Mouse (Mus musculus) megakaryocyte, embryonic 14.5 days (primary cell): Measurements from ENCODE around the gene Slain1. TPM values are rescaled to one million over a fixed set of nuclear protein-coding genes. Genes with fewer than 3 reads are reported as not detected.
A peak's percentile ranks its signal among the peaks of the same experiment; 100 is the strongest.
"Not testable (repeated sequence)": the region's sequence is repeated elsewhere in the genome, so short reads cannot be mapped to it uniquely, and the experiment has no call there.

Experiments
- H3K27me3 ChIP-seq: replicated peaks from 2 replicates; pipeline ENCODE3; 2012; ENCODE audit warnings: inconsistent platforms
- H3K36me3 ChIP-seq: replicated peaks from 2 replicates; pipeline ENCODE3; 2012; ENCODE audit warnings: low read length, inconsistent platforms, mixed read lengths
- H3K4me1 ChIP-seq: 2 replicates; pipeline ENCODE4 v1.6.1; 2012; ENCODE audit warnings: inconsistent platforms
- H3K4me3 ChIP-seq: replicated peaks from 2 replicates; pipeline ENCODE3; 2012; ENCODE audit warnings: moderate library complexity, mild to moderate bottlenecking, inconsistent platforms
- H3K9me3 ChIP-seq: 2 replicates; pipeline ENCODE4 v1.6.1; 2012; ENCODE audit warnings: inconsistent platforms
- FLI1 ChIP-seq: IDR thresholded peaks from 2 replicates; pipeline ENCODE4 v1.6.1; 2012; ENCODE audit warnings: low read length, inconsistent platforms, mixed read lengths
- GATA1 ChIP-seq: IDR thresholded peaks from 3 replicates; pipeline ENCODE4 v1.6.1; 2012; ENCODE audit warnings: mixed read lengths, low read length, inconsistent platforms, borderline replicate concordance
- polyA plus RNA-seq: library from polyadenylated mRNA; stranded (reverse); fragments of >175 nt; gene quantifications from 2 replicates; pipeline ENCODE4 v1.2.3, GENCODE M21; 2012; ENCODE audit warnings: low replicate concordance; ENCODE audit not compliant: insufficient read depth

Slain1 gene
- polyA plus RNA-seq, 1 experiment = 3.8 TPM

GRCm38 (mm10) chr14:103741216-103741615 is 91.2 kb downstream of the Slain1 start:
- Histone ChIP-seq H3K9me3 (peaks cover 19% of the 10 kb centered on the region), H3K4me1 (no peaks in the 10 kb centered on the region), H3K36me3 (no peaks in the 10 kb centered on the region), H3K27me3 (no peaks in the 10 kb centered on the region), H3K4me3 (no peak overlapping the region)
- no peak for TF ChIP-seq GATA1
- TF ChIP-seq FLI1 = no peak

DNA sequence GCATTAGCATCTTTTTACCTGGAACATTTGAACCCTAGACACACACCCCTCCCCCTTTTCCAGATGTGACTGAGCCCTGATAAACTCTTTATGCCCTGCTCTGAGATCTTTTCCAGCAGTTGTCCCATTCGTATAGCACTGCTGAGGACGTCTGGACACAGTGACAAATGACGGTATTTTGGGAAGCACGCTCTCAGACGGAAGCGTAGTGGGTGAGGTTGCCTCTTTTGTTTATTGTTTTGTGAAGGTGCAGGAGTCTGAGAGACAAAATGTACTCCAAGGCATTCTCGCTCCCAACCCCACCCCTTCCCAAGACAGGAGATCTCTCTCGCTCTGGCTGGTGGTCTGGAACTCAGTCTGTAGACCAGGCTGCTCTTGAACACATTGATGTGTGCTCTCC is 92.1 kb downstream of the Slain1 start:
- Histone ChIP-seq H3K36me3 (no peaks in the 10 kb centered on the region), H3K27me3 (no peaks in the 10 kb centered on the region), H3K9me3 (peaks cover 19% of the 10 kb centered on the region), H3K4me3 (no peak overlapping the region), H3K4me1 (no peaks in the 10 kb centered on the region)
- no peak for TF ChIP-seq GATA1
- no peak for TF ChIP-seq FLI1

DNA sequence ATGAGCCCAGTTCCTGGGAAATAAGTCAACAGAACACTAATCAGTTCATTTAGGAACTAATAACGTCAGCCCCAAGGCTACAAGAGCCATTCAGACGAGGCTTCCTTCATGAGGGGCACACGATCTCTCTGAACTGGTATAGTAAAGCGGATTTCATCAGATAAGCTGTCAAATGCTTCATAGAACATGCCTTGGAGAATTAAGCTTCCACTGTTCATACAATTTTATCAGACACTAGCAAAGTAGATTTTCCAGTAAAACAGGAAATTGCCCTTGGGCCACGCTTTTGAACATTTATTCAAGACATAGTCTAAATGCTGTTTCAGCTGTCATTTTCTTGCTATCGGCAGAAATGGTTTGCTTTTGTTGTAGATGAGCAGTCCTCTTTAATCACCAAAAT is 97.3 kb downstream of the Slain1 start:
- no peaks in the 10 kb centered on the region for H3K36me3 ChIP-seq
- TF ChIP-seq FLI1 (no peak), GATA1 (no peak)
- H3K27me3 ChIP-seq = no peaks in the 10 kb centered on the region
- H3K4me3 ChIP-seq = no peak overlapping the region
- H3K4me1 ChIP-seq = no peaks in the 10 kb centered on the region
- peaks cover 18% of the 10 kb centered on the region for H3K9me3 ChIP-seq

DNA sequence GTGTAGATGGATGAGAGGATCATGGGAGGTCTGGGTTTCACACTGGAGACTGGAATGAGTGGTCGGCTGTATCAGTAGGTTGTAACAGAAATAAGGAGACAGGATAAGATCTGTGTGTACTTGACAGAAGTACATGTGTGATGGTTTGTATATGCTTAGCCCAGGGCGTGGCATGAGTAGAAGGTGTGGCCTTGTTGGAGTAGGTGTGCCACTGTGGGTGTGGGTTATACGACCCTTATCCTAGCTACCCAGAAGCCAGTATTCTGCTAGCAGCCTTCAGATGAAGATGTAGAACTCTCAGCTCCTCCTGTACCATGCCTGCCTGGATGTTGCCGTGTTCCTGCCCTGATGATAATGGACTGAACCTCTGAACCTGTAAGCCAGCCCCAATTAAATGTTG is 100.6 kb downstream of the Slain1 start:
- H3K4me3 ChIP-seq, H3K36me3 ChIP-seq, H3K4me1 ChIP-seq, H3K9me3 ChIP-seq, H3K27me3 ChIP-seq: not testable (repeated sequence)

- H3K27me3 ChIP-seq = no peaks in the 10 kb centered on the region
- H3K4me3 ChIP-seq = no peak overlapping the region
- no peaks in the 10 kb centered on the region for H3K4me1 ChIP-seq
- no peaks in the 10 kb centered on the region for H3K36me3 ChIP-seq
- peaks cover 14% of the 10 kb centered on the region for H3K9me3 ChIP-seq
- TF ChIP-seq GATA1 (no peak), FLI1 (no peak)
Measured at GRCm38 (mm10) chr14:103751384-103751783, 101.4 kb downstream of the Slain1 start.

- H3K36me3 ChIP-seq = no peaks in the 10 kb centered on the region
- H3K9me3 ChIP-seq = peaks cover 16% of the 10 kb centered on the region
- H3K4me1 ChIP-seq = no peaks in the 10 kb centered on the region
- no peaks in the 10 kb centered on the region for H3K27me3 ChIP-seq
- TF ChIP-seq GATA1 (no peak), FLI1 (no peak)
- no peak overlapping the region for H3K4me3 ChIP-seq
Measured at GRCm38 (mm10) chr14:103752773-103753172, 102.7 kb downstream of the Slain1 start.

DNA sequence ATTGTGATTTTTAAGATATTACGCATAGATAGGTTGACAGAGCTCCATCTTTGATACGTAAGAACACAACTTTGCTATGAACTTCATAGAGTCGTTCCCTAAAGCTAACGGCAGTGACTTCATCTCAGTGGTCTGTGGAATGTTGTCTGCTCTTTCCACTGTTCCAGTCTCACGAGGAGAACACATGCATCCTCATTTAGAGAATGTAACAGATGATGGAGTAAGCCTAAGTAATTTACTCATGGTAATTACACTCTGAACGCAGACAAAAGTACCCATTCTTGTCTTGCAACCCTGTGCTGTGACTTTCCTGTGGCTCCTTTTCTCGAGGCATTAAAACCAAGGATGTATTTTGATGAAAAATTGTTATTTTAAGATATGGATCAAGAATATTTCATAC is 104.0 kb downstream of the Slain1 start:
- H3K27me3 ChIP-seq = no peaks in the 10 kb centered on the region
- peaks cover 16% of the 10 kb centered on the region for H3K9me3 ChIP-seq

DNA sequence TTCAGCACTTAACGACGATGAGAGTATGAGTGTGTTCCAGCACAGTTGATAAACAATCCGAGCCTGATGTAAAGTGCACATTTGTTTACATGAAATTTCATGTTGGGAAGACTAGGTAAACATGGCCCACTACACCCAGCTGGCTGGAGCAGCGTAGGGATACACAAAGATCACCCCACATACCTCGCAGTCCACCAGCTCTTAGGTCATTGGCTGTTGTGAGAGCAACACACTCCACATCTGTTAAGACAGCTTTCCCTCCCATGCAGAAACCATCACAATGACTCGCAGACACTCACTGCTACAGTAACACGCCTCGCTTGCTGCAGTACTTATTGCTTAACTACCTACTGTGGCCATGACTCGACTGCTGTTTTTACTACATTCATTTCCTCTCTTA is 104.4 kb downstream of the Slain1 start:
- TF ChIP-seq GATA1 (no peak), FLI1 (no peak)
- Histone ChIP-seq H3K4me1 (no peaks in the 10 kb centered on the region), H3K36me3 (no peaks in the 10 kb centered on the region), H3K27me3 (no peaks in the 10 kb centered on the region), H3K4me3 (peak overlapping the region; percentile 7), H3K9me3 (peaks cover 16% of the 10 kb centered on the region)

More for the DNA sequence above, 104.0 kb downstream of the Slain1 start:
- H3K36me3 ChIP-seq = no peaks in the 10 kb centered on the region
- TF ChIP-seq FLI1 = no peak
- TF ChIP-seq GATA1 = no peak
- H3K4me1 ChIP-seq = no peaks in the 10 kb centered on the region
- no peak overlapping the region for H3K4me3 ChIP-seq

Other genes starting within 250 kb of the Slain1 start
- not detected in 2 replicates for gene Scel, start 136.9 kb upstream of the Slain1 start, polyA plus RNA-seq
- gene Ednrb, start 194.2 kb downstream of the Slain1 start, polyA plus RNA-seq = 0.27 TPM in 1 of 2 replicates, not detected in the other